ENCODE assay signal across 23 mouse cellular contexts in the genomic region with DNA sequence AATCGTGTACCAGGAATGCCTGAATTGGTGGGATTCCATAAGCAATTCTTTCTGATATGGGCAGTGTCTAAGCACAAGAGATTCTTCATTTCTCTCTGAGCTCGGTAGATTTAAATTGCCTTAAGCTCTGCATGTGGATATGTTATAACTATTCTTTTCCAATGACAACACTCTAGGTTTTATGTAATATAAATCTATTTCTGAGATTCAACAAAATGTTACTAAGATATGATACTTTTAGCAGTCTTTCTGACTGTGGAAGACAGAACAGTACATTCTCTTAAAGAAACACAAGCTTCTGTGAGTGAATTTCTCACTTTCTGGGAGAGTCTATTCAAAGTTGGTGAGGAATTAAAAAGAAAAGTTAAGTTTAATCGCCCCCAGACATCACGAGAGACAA.
DNase-seq lines count a peak whose midpoint lies in the region; ATAC-seq and TF ChIP-seq lines count a peak whose summit lies in the region.
"Had no signal": no experiment of that assay in that cellular context is flagged by ENCODE, and none has a peak within 500 bp of the region (broad histone marks: within the 10 kb centered on the region; RNA-seq: fewer than 3 reads in every experiment).

No protein-coding gene starts in this region.

- intact Hi-C loops in left cerebral cortex, adult 2 months (cut with DNase I), result loop anchor here (10.0 kb wide), 3 partner anchors 763 to 1103 kb away; no protein-coding TSS in a partner anchor

- DNase-seq in frontal cortex, postnatal 10 days (ENCODE audit: low spot score in 2 of 2), result no peak
- DNase-seq in left cerebral cortex, adult 2 months (ENCODE audit: extremely low spot score in 1 of 2, low spot score in 2 of 2), result no peak
- DNase-seq in left cerebral cortex, adult 18-20 months (ENCODE audit: low spot score in 2 of 2), result no peak
- DNase-seq in brain, adult 2 months (ENCODE audit: low read depth, low spot score), result peak; percentile 56
- DNase-seq in telencephalon, adult 2 months (ENCODE audit: low read depth, low spot score), result peak; percentile 75
- DNase-seq in T-cell, adult 2 months (ENCODE audit: low spot score), result no peak
- DNase-seq: adrenal gland, adult 2 months; adrenal gland, postnatal 10 days; adrenal gland, postnatal 36 days; B cell, adult 2 months; cerebellum, adult 11 months; cerebellum, adult 18-20 months; cerebellum, adult 8-10 months; cerebellum, adult 9-11 months; cerebellum, postnatal 36 days; forebrain, postnatal 0 days had no signal

- peak overlapping the region; percentile 78 for H3K27ac ChIP-seq in left cerebral cortex, adult 2 months
- H3K27ac ChIP-seq: embryonic facial prominence, embryonic 10.5 days; embryonic facial prominence, embryonic 12.5 days; forebrain, embryonic 13.5 days; forebrain, embryonic 15.5 days had no signal

- no peak overlapping the region for H3K4me3 ChIP-seq in left cerebral cortex, adult 2 months
- H3K4me3 ChIP-seq: embryonic facial prominence, embryonic 10.5 days; embryonic facial prominence, embryonic 12.5 days; forebrain, embryonic 13.5 days; forebrain, embryonic 15.5 days had no signal

- peak; percentile 77 for ATAC-seq in frontal cortex, adult (ENCODE audit: low TSS enrichment)
- ATAC-seq: CD4-positive, CD25-positive, alpha-beta regulatory T cell, adult 4 months; forebrain, embryonic 13.5 days; forebrain, embryonic 15.5 days; forebrain, postnatal 0 days; Patski had no signal

- TF ChIP-seq CTCF in left cerebral cortex, adult 2 months (IDR thresholded peaks at IDR 0.05), result no peak

Comparison
In these comparisons a context has a peak if more than half of its experiments do, and no peak if none do; other contexts are left out.
1. DNase-seq: peak in brain, adult 2 months (single experiment) and telencephalon, adult 2 months (single experiment); none in frontal cortex, postnatal 10 days (0 of 2), left cerebral cortex, adult 2 months (0 of 2), left cerebral cortex, adult 18-20 months (0 of 2) and T-cell, adult 2 months (single experiment).